ENCODE assay signal across 20 mouse cellular contexts in genomic region chr15:41920270-41920669, GRCm38 (mm10).
DNase-seq lines count a peak whose midpoint lies in the region; TF ChIP-seq lines count a peak whose summit lies in the region.
"Had no signal": no experiment of that assay in that cellular context is flagged by ENCODE, and none has a peak within 500 bp of the region (broad histone marks: within the 10 kb centered on the region; RNA-seq: fewer than 3 reads in every experiment).

No protein-coding gene starts in this region.

- TF ChIP-seq CTCF in MEL (IDR thresholded peaks at IDR 0.05 in 2 of 3, conservative IDR thresholded peaks at IDR 0.05 in 1 of 3; ENCODE audit: control insufficient read depth in 1 of 3, insufficient read depth in 1 of 3, low read depth in 2 of 3, low read length in 3 of 3, poor library complexity in 1 of 3, severe bottlenecking in 1 of 3): no peak

- H3K4me3 ChIP-seq in MEL (ENCODE audit: control insufficient read depth in 1 of 2, insufficient read depth in 1 of 2, low read depth in 2 of 2, low read length in 2 of 2): no peak overlapping the region
- no peak overlapping the region for H3K4me3 ChIP-seq in myocyte
- H3K4me3 ChIP-seq: forebrain, embryonic 13.5 days; layer of hippocampus, adult 2 months; lung, embryonic 15.5 days; midbrain, embryonic 12.5 days had no signal

- no peak for TF ChIP-seq POLR2A in MEL (IDR thresholded peaks at IDR 0.05; ENCODE audit: control insufficient read depth in 1 of 2, insufficient read depth in 1 of 2, low read depth in 1 of 2, low read length in 2 of 2, poor library complexity in 1 of 2)
- TF ChIP-seq POLR2A in myocyte (IDR thresholded peaks at IDR 0.05; ENCODE audit: insufficient read length, low read depth): no peak

- no peak overlapping the region for H3ac ChIP-seq in myocyte (ENCODE audit: control insufficient read depth, insufficient read length)

- no peak overlapping the region for H3K27ac ChIP-seq in MEL (ENCODE audit: control insufficient read depth, low read depth, low read length)
- H3K27ac ChIP-seq: forebrain, embryonic 13.5 days; layer of hippocampus, adult 2 months; liver, embryonic 14.5 days; lung, embryonic 15.5 days; midbrain, embryonic 12.5 days; stomach, postnatal 0 days had no signal

- H3K79me2 ChIP-seq in MEL (ENCODE audit: control insufficient read depth, insufficient read depth, low read length, poor library complexity) (no peaks in the 10 kb centered on the region), myocyte (ENCODE audit: control insufficient read depth, insufficient read depth) (no peaks in the 10 kb centered on the region)

- no peaks in the 10 kb centered on the region for H3K36me3 ChIP-seq in MEL (ENCODE audit: control insufficient read depth in 1 of 2, insufficient read depth in 2 of 2, low read length in 2 of 2)
- H3K36me3 ChIP-seq in myocyte (ENCODE audit: control insufficient read depth, insufficient read depth): no peaks in the 10 kb centered on the region
- H3K36me3 ChIP-seq: G1E; lung, embryonic 15.5 days; midbrain, embryonic 12.5 days had no signal

- H3K4me1 ChIP-seq in MEL (ENCODE audit: control insufficient read depth in 1 of 2, insufficient read depth in 2 of 2, low read length in 2 of 2): peaks cover 0 to 5% of the 10 kb centered on the region in 2 experiments; a peak in 2 of 4 replicates
- H3K4me1 ChIP-seq: forebrain, embryonic 13.5 days; lung, embryonic 15.5 days; midbrain, embryonic 12.5 days had no signal

- H3K27me3 ChIP-seq in MEL (ENCODE audit: control insufficient read depth in 1 of 2, insufficient read depth in 2 of 2, low read length in 2 of 2) (no peaks in the 10 kb centered on the region), myocyte (ENCODE audit: control insufficient read depth, insufficient read depth, insufficient read length) (no peaks in the 10 kb centered on the region)
- H3K27me3 ChIP-seq: forebrain, embryonic 13.5 days; lung, embryonic 15.5 days; midbrain, embryonic 12.5 days had no signal

- DNase-seq in MEL (ENCODE audit: low read depth, low spot score): peak; percentile 23
- peak; percentile 6 for DNase-seq in embryo, embryonic 9.5 days (ENCODE audit: extremely low spot score)
- peak; percentile 31 for DNase-seq in hindlimb bud, embryonic 11.5 days (ENCODE audit: extremely low spot score, low read depth, low spot score)
- DNase-seq in gastrocnemius, adult 18-20 months (ENCODE audit: low spot score): no peak
- no peak for DNase-seq in urinary bladder, postnatal 10 days (ENCODE audit: low spot score)
- DNase-seq in gastrocnemius, postnatal 14 days: no peak
- DNase-seq: adrenal gland, postnatal 25 days; cerebellum, adult 11 months; kidney, adult 8-10 months; kidney, postnatal 14 days; left cerebral cortex, postnatal 4 days; right cerebral cortex, postnatal 4 days had no signal

- no peak overlapping the region for H3K4me2 ChIP-seq in myocyte (ENCODE audit: low read depth)
- H3K4me2 ChIP-seq: forebrain, embryonic 13.5 days; lung, embryonic 15.5 days; midbrain, embryonic 12.5 days had no signal

- intact Hi-C loops in gastrocnemius, postnatal 14 days (cut with DNase I; ENCODE audit: low total_unique reads): no loop called here

- TF ChIP-seq RAD21 in MEL (IDR thresholded peaks at IDR 0.05; ENCODE audit: low read depth, low read length): no peak

- 0 out of 4 replicates have a peak, but pooled peaks of 1 of the 2 experiments have one; percentile 11 for TF ChIP-seq EP300 in MEL (IDR thresholded peaks at IDR 0.05; ENCODE audit: low read depth in 1 of 2, low read length in 2 of 2)

- H3K9me3 ChIP-seq in MEL (replicated peaks; ENCODE audit: insufficient read depth, low read length): no peaks in the 10 kb centered on the region
- H3K9me3 ChIP-seq: forebrain, embryonic 13.5 days; G1E; lung, embryonic 15.5 days; midbrain, embryonic 12.5 days had no signal

- H3K9ac ChIP-seq in MEL (ENCODE audit: control insufficient read depth, low read depth, low read length, poor library complexity, severe bottlenecking): no peak overlapping the region
- H3K9ac ChIP-seq: forebrain, embryonic 13.5 days; liver, embryonic 14.5 days; lung, embryonic 15.5 days; midbrain, embryonic 12.5 days had no signal

TF ChIP-seq in MEL, 35 proteins besides CTCF, POLR2A, EP300 and RAD21:
- TF ChIP-seq CHD1 (IDR thresholded peaks at IDR 0.05; ENCODE audit: low read depth, low read length) (no peak), BHLHE40 (IDR thresholded peaks at IDR 0.05; ENCODE audit: borderline replicate concordance, low read depth, low read length) (0 out of 2 replicates have a peak, but pooled peaks have one; percentile 5)

TF ChIP-seq in myocyte, 11 proteins besides CTCF, POLR2A, EP300 and RAD21:
- TF ChIP-seq MAX (IDR thresholded peaks at IDR 0.05; ENCODE audit: low read depth) (no peak), POLR2AphosphoS2 (IDR thresholded peaks at IDR 0.05; ENCODE audit: insufficient read length, low read depth) (no peak), E2F4 (IDR thresholded peaks at IDR 0.05; ENCODE audit: insufficient read depth) (no peak), MYOG (IDR thresholded peaks at IDR 0.05; ENCODE audit: control insufficient read depth in 1 of 3, insufficient read depth in 1 of 3, insufficient read length in 2 of 3, low read depth in 2 of 3) (no peak), CEBPB (IDR thresholded peaks at IDR 0.05; ENCODE audit: insufficient read depth, poor library complexity, severe bottlenecking) (peak; percentile 13; the same call in 1 of the 2 replicates), REST (IDR thresholded peaks at IDR 0.05; ENCODE audit: insufficient read depth, insufficient read length) (no peak), SRF (IDR thresholded peaks at IDR 0.05; ENCODE audit: control insufficient read depth, insufficient read length, low read depth) (no peak), TCF12 (IDR thresholded peaks at IDR 0.05; ENCODE audit: insufficient read depth, poor library complexity, severe bottlenecking) (peak; percentile 36), USF1 (IDR thresholded peaks at IDR 0.05; ENCODE audit: low read depth) (no peak), MYOD1 (IDR thresholded peaks at IDR 0.05; ENCODE audit: control insufficient read depth in 1 of 3, insufficient read length in 2 of 3, low read depth in 2 of 3) (peak in 1 of 3 experiments; percentile 30), TCF3 (IDR thresholded peaks at IDR 0.05; ENCODE audit: insufficient read length, low read depth) (no peak)
TF ChIP-seq in myocyte: peak in this region for 3.

Comparison
In these comparisons a context has a peak if more than half of its experiments do, and no peak if none do; other contexts are left out.
1. DNase-seq: peak in MEL (single experiment), embryo, embryonic 9.5 days (single experiment) and hindlimb bud, embryonic 11.5 days (single experiment); none in gastrocnemius, adult 18-20 months (single experiment), urinary bladder, postnatal 10 days (single experiment) and gastrocnemius, postnatal 14 days (single experiment).